Mouse (Mus musculus) T-helper 1 cell (primary cell): ENCODE results near the gene Ccnd3.

Source experiments
- in situ Hi-C: fragments of 300-600 bp; cut with MboI, MseI; formaldehyde crosslinking; loops from one replicate; pipeline ENCODE4 v1.15.1; 2025; ENCODE audit warnings: high pct_unique_total_duplicates

Gene Ccnd3

GRCm38 (mm10) chr17:47594183-47594968 is 89.5 kb downstream of the Ccnd3 start:
- in situ Hi-C loops: no loop called here

- in situ Hi-C loops: loop anchor here (5.0 kb wide), 1 partner anchor 83 kb away; no protein-coding TSS in a partner anchor
Observed at GRCm38 (mm10) chr17:47594969-47595247, 90.1 kb downstream of the Ccnd3 start.

GRCm38 (mm10) chr17:47595248-47596161 is 90.7 kb downstream of the Ccnd3 start:
- in situ Hi-C loops: loop anchor here (5.0 kb wide), 1 partner anchor 83 kb away; no protein-coding TSS in a partner anchor

GRCm38 (mm10) chr17:47596162-47596838 is 91.4 kb downstream of the Ccnd3 start:
- in situ Hi-C loops: loop anchor here (5.0 kb wide), 1 partner anchor 84 kb away; no protein-coding TSS in a partner anchor

- in situ Hi-C loops: loop anchor here (5.0 kb wide), 1 partner anchor 85 kb away; no protein-coding TSS in a partner anchor
Observed at GRCm38 (mm10) chr17:47596839-47597164, 92.0 kb downstream of the Ccnd3 start.

GRCm38 (mm10) chr17:47597261-47597660 is 92.4 kb downstream of the Ccnd3 start:
- in situ Hi-C loops: loop anchor here (5.0 kb wide), 1 partner anchor 85 kb away; no protein-coding TSS in a partner anchor

GRCm38 (mm10) chr17:47597838-47598579 is 93.2 kb downstream of the Ccnd3 start:
- in situ Hi-C loops: loop anchor here (5.0 kb wide), 1 partner anchor 86 kb away; no protein-coding TSS in a partner anchor

GRCm38 (mm10) chr17:47598580-47599304 is 93.9 kb downstream of the Ccnd3 start:
- in situ Hi-C loops: loop anchor here (5.0 kb wide), 1 partner anchor 86 kb away; no protein-coding TSS in a partner anchor

- in situ Hi-C loops: loop anchor here (5.0 kb wide), 1 partner anchor 87 kb away; no protein-coding TSS in a partner anchor
Observed at GRCm38 (mm10) chr17:47599511-47600297, 94.9 kb downstream of the Ccnd3 start.

- in situ Hi-C loops: no loop called here
Observed at GRCm38 (mm10) chr17:47600601-47601388, 95.9 kb downstream of the Ccnd3 start.

GRCm38 (mm10) chr17:47601389-47601755 is 96.5 kb downstream of the Ccnd3 start:
- in situ Hi-C loops: no loop called here

- in situ Hi-C loops: no loop called here
Observed at GRCm38 (mm10) chr17:47602289-47602688, 97.4 kb downstream of the Ccnd3 start.

GRCm38 (mm10) chr17:47606220-47606619 is 101.4 kb downstream of the Ccnd3 start:
- in situ Hi-C loops: no loop called here

GRCm38 (mm10) chr17:47609182-47609581 is 104.3 kb downstream of the Ccnd3 start:
- in situ Hi-C loops: no loop called here

- in situ Hi-C loops: no loop called here
Observed at GRCm38 (mm10) chr17:47610849-47611660, 106.2 kb downstream of the Ccnd3 start, which contains the start of the genes Bysl, Med20 and Gm20517. Gene Bysl, minus strand, starts transcription at chr17:47611492. Gene Med20, plus strand, starts transcription at chr17:47611582. Gene Gm20517, plus strand, starts transcription at chr17:47611589.

GRCm38 (mm10) chr17:47611661-47611982 is 106.8 kb downstream of the Ccnd3 start:
- in situ Hi-C loops: no loop called here

GRCm38 (mm10) chr17:47614018-47614417 is 109.2 kb downstream of the Ccnd3 start:
- in situ Hi-C loops: no loop called here

- in situ Hi-C loops: no loop called here
Observed at GRCm38 (mm10) chr17:47616119-47616518, 111.3 kb downstream of the Ccnd3 start.
